Mouse (Mus musculus) limb, embryonic 11.5 days (tissue): Measurements from ENCODE around the gene Igsf3. TPM values are rescaled to one million over a fixed set of nuclear protein-coding genes. Genes with fewer than 3 reads are reported as not detected.

Experiments
- ATAC-seq: fragments of 200-750 bp; cut with Nextera tagmentation; 2 replicates; pipeline ENCODE4 v1.8.0; 2017; ENCODE audit warnings: low read depth; ENCODE audit not compliant: insufficient number of reproducible peaks, low FRiP score, low TSS enrichment
- DNase-seq: peaks from one replicate; pipeline ENCODE4 v3.0.0-alpha.2; 2015; ENCODE audit warnings: low spot score
- H3K27ac ChIP-seq: fragments of 300-500 bp; sonication (generic); replicated peaks from 2 replicates; pipeline ENCODE4 v1.5.1; 2014; ENCODE audit warnings: low read depth, mild to moderate bottlenecking, low read length
- H3K27me3 ChIP-seq: fragments of 300-500 bp; sonication (generic); 2 replicates; pipeline ENCODE4 v1.6.1; 2014; ENCODE audit warnings: mild to moderate bottlenecking, low read length, mixed read lengths; ENCODE audit not compliant: control insufficient read depth, insufficient read depth
- H3K36me3 ChIP-seq: fragments of 300-500 bp; sonication (generic); 2 replicates; pipeline ENCODE4 v1.6.1; 2014; ENCODE audit warnings: mild to moderate bottlenecking, low read length, moderate library complexity, mixed read lengths; ENCODE audit not compliant: control insufficient read depth, insufficient read depth
- H3K4me1 ChIP-seq: fragments of 300-500 bp; sonication (generic); 2 replicates; pipeline ENCODE4 v1.6.1; 2014; ENCODE audit warnings: low read length, mixed read lengths; ENCODE audit not compliant: control insufficient read depth, insufficient read depth
- H3K4me2 ChIP-seq: fragments of 300-500 bp; sonication (generic); 2 replicates; pipeline ENCODE4 v1.6.1; 2014; ENCODE audit warnings: low read depth, mild to moderate bottlenecking, moderate library complexity; ENCODE audit not compliant: severe bottlenecking
- H3K4me3 ChIP-seq: fragments of 300-500 bp; sonication (generic); 2 replicates; pipeline ENCODE4 v1.5.1; 2014; ENCODE audit warnings: low read depth, low read length
- H3K9ac ChIP-seq: fragments of 300-500 bp; sonication (generic); 2 replicates; pipeline ENCODE4 v1.6.1; 2014; ENCODE audit warnings: mild to moderate bottlenecking, low read length
- H3K9me3 ChIP-seq: fragments of 300-500 bp; sonication (generic); 2 replicates; pipeline ENCODE4 v1.6.1; 2016; ENCODE audit warnings: low read length; ENCODE audit not compliant: control insufficient read depth
- WGBS: fragments of 180-500 bp; shearing (Covaris S2); extraction: QIAGEN DNeasy Blood & Tissue Kit; methylation state at CpG from one replicate; pipeline ENCODE4 v1.1.7; 2014; 5-methylcytosine and 5-hydroxymethylcytosine counted together
- polyA plus RNA-seq: library from polyadenylated mRNA; unstranded; fragments of >200 nt; fragmentation: Nextera tagmentation; extraction: Ambion mirVana; gene quantifications from 2 replicates; pipeline ENCODE4 v1.2.1, GENCODE M21; 2014

Igsf3 gene
- polyA plus RNA-seq, 1 experiment from 2014 or later, result 60.1 TPM

- H3K4me3 ChIP-seq, result peak overlapping the region; percentile 89; the same call in 1 of the 2 replicates
- no peaks in the 10 kb centered on the region for H3K27me3 ChIP-seq
- WGBS, result 20% methylated on average over 5 of the region's 5 CpGs
- ATAC-seq, result no peak
- no peak overlapping the region for H3K27ac ChIP-seq
- H3K36me3 ChIP-seq, result no peaks in the 10 kb centered on the region; the same call in 1 of the 2 replicates
- DNase-seq, result no peak
- H3K4me1 ChIP-seq, result peaks cover 64% of the 10 kb centered on the region
- H3K4me2 ChIP-seq, result peak overlapping the region; percentile 85
- no peak overlapping the region for H3K9ac ChIP-seq
- no peaks in the 10 kb centered on the region for H3K9me3 ChIP-seq
Measured at GRCm38 (mm10) chr3:101381691-101382090, 4.8 kb downstream of the Igsf3 start.

- ATAC-seq, result no peak
Measured at GRCm38 (mm10) chr3:101382751-101383150, 5.9 kb downstream of the Igsf3 start.

GRCm38 (mm10) chr3:101386430-101387016 lies 9.6 kb downstream of the Igsf3 start:
- H3K4me3 ChIP-seq, result no peak overlapping the region
- H3K4me2 ChIP-seq, result no peak overlapping the region
- H3K4me1 ChIP-seq, result peaks cover 65% of the 10 kb centered on the region

More at GRCm38 (mm10) chr3:101382751-101383150, 5.9 kb downstream of the Igsf3 start:
- no peak overlapping the region for H3K9ac ChIP-seq
- no peaks in the 10 kb centered on the region; the same call in 1 of the 2 replicates for H3K36me3 ChIP-seq
- 46% methylated on average over 4 of the region's 4 CpGs for WGBS
- H3K27me3 ChIP-seq, result no peaks in the 10 kb centered on the region
- no peak overlapping the region for H3K27ac ChIP-seq
- H3K9me3 ChIP-seq, result no peaks in the 10 kb centered on the region
- DNase-seq, result no peak
- H3K4me2 ChIP-seq, result 0 out of 2 replicates have a peak overlapping the region, but pooled peaks have one; percentile 11
- no peak overlapping the region for H3K4me3 ChIP-seq
- H3K4me1 ChIP-seq, result peaks cover 65% of the 10 kb centered on the region

GRCm38 (mm10) chr3:101387849-101388248 lies 11.0 kb downstream of the Igsf3 start:
- DNase-seq, result peak; percentile 50
- peak overlapping the region; percentile 76 for H3K27ac ChIP-seq
- H3K9ac ChIP-seq, result 0 out of 2 replicates have a peak overlapping the region, but pooled peaks have one; percentile 27
- H3K4me3 ChIP-seq, result no peak overlapping the region
- no peaks in the 10 kb centered on the region for H3K27me3 ChIP-seq
- H3K4me1 ChIP-seq, result peaks cover 60% of the 10 kb centered on the region
- under 1% methylated on average over 10 of the region's 10 CpGs for WGBS
- peak overlapping the region; percentile 27 for H3K4me2 ChIP-seq
- H3K36me3 ChIP-seq, result no peaks in the 10 kb centered on the region
- no peaks in the 10 kb centered on the region for H3K9me3 ChIP-seq
- no peak for ATAC-seq

More at GRCm38 (mm10) chr3:101386430-101387016, 9.6 kb downstream of the Igsf3 start:
- no peaks in the 10 kb centered on the region for H3K27me3 ChIP-seq
- ATAC-seq, result no peak
- WGBS, result 58% methylated on average over 8 of the region's 8 CpGs
- H3K9ac ChIP-seq, result no peak overlapping the region
- no peak for DNase-seq
- no peak overlapping the region for H3K27ac ChIP-seq
- H3K36me3 ChIP-seq, result no peaks in the 10 kb centered on the region
- no peaks in the 10 kb centered on the region for H3K9me3 ChIP-seq

- DNase-seq (no peak), ATAC-seq (no peak)
- no peaks in the 10 kb centered on the region for H3K36me3 ChIP-seq
- H3K9ac ChIP-seq, result no peak overlapping the region
- H3K4me1 ChIP-seq, result peaks cover 66% of the 10 kb centered on the region
- H3K4me3 ChIP-seq, result no peak overlapping the region
- H3K4me2 ChIP-seq, result no peak overlapping the region
- no peaks in the 10 kb centered on the region for H3K9me3 ChIP-seq
- 75% methylated on average over 3 of the region's 3 CpGs for WGBS
- H3K27ac ChIP-seq, result no peak overlapping the region
- H3K27me3 ChIP-seq, result no peaks in the 10 kb centered on the region
Measured at GRCm38 (mm10) chr3:101389566-101389965, 12.7 kb downstream of the Igsf3 start.

- Histone ChIP-seq H3K4me2 (no peak overlapping the region), H3K9ac (no peak overlapping the region), H3K9me3 (no peaks in the 10 kb centered on the region), H3K36me3 (no peaks in the 10 kb centered on the region), H3K27ac (no peak overlapping the region), H3K4me3 (no peak overlapping the region), H3K4me1 (peaks cover 73% of the 10 kb centered on the region), H3K27me3 (no peaks in the 10 kb centered on the region)
- ATAC-seq (no peak), DNase-seq (no peak)
- 53% methylated on average over 9 of the region's 9 CpGs for WGBS
Measured at GRCm38 (mm10) chr3:101390472-101390871, 13.6 kb downstream of the Igsf3 start.

- no peaks in the 10 kb centered on the region for H3K9me3 ChIP-seq
- WGBS, result 92% methylated on average over 6 of the region's 6 CpGs
- no peak overlapping the region for H3K4me3 ChIP-seq
- ATAC-seq (no peak), DNase-seq (no peak)
- H3K27ac ChIP-seq, result no peak overlapping the region
- H3K9ac ChIP-seq, result no peak overlapping the region
- H3K4me1 ChIP-seq, result peaks cover 79% of the 10 kb centered on the region
- no peaks in the 10 kb centered on the region for H3K27me3 ChIP-seq
- no peak overlapping the region for H3K4me2 ChIP-seq
- no peaks in the 10 kb centered on the region for H3K36me3 ChIP-seq
Measured at GRCm38 (mm10) chr3:101391991-101392390, 15.1 kb downstream of the Igsf3 start.

GRCm38 (mm10) chr3:101393103-101393644 lies 16.3 kb downstream of the Igsf3 start:
- no peak for DNase-seq
- no peak for ATAC-seq
- no peak overlapping the region for H3K4me3 ChIP-seq
- no peaks in the 10 kb centered on the region for H3K9me3 ChIP-seq
- WGBS, result 92% methylated on average over 6 of the region's 6 CpGs
- H3K9ac ChIP-seq, result no peak overlapping the region
- H3K4me1 ChIP-seq, result peaks cover 85% of the 10 kb centered on the region
- no peaks in the 10 kb centered on the region for H3K36me3 ChIP-seq
- peak overlapping the region; percentile 100 for H3K27ac ChIP-seq
- H3K27me3 ChIP-seq, result no peaks in the 10 kb centered on the region
- H3K4me2 ChIP-seq, result no peak overlapping the region
